Mouse (Mus musculus): ENCODE data around the gene Gm17018.

- no peak for TF ChIP-seq CTCF (IDR thresholded peaks at IDR 0.05; ENCODE audit: control insufficient read depth, insufficient read depth, insufficient read length)
- no peak for TF ChIP-seq CEBPB (IDR thresholded peaks at IDR 0.05; ENCODE audit: low read depth)
- no peak for TF ChIP-seq FOSL1 (IDR thresholded peaks at IDR 0.05; ENCODE audit: insufficient read depth, low read length, poor library complexity, severe bottlenecking)
- no peak for TF ChIP-seq MAX (IDR thresholded peaks at IDR 0.05)
Measured at GRCm38 (mm10) chr19:45554136-45554535, 6.3 kb upstream of the Gm17018 start.

Measured in C2C12 (cell line).